Mouse (Mus musculus): ENCODE results near the gene Ecsit. TPM values are rescaled to one million over a fixed set of nuclear protein-coding genes. Genes with fewer than 3 reads are reported as not detected.

Gene Ecsit
- polyA plus RNA-seq, 1 experiment from 2014 or later: 56.2 TPM

GRCm38 (mm10) chr9:22124169-22124568 is 38.9 kb upstream of the Ecsit start:
- no peaks in the 10 kb centered on the region for H3K36me3 ChIP-seq (ENCODE audit: insufficient read depth, low read length)
- no peak overlapping the region for H3K4me3 ChIP-seq (replicated peaks; ENCODE audit: low read depth, low read length)
- H3K27me3 ChIP-seq (ENCODE audit: insufficient read depth, low read length): no peaks in the 10 kb centered on the region
- H3K27ac ChIP-seq: no peak overlapping the region
- no peaks in the 10 kb centered on the region for H3K9me3 ChIP-seq (replicated peaks; ENCODE audit: low read length)
- no peak overlapping the region for H3K4me2 ChIP-seq (ENCODE audit: low read length)
- no peak overlapping the region for H3K9ac ChIP-seq (ENCODE audit: low read depth, low read length)
- no peak for ATAC-seq (replicated peaks; ENCODE audit: low FRiP score, low read depth)
- WGBS: 85% methylated on average over 3 of the region's 3 CpGs
- no peaks in the 10 kb centered on the region for H3K4me1 ChIP-seq (replicated peaks; ENCODE audit: insufficient read depth, low read length)
- DNase-seq (ENCODE audit: low spot score): no peak
- TF ChIP-seq CTCF (IDR thresholded peaks at IDR 0.05; ENCODE audit: low read depth): no peak

- H3K36me3 ChIP-seq (ENCODE audit: insufficient read depth, low read length): no peaks in the 10 kb centered on the region
- H3K27me3 ChIP-seq (ENCODE audit: insufficient read depth, low read length): no peaks in the 10 kb centered on the region
- TF ChIP-seq CTCF (IDR thresholded peaks at IDR 0.05; ENCODE audit: low read depth): no peak
- 86% methylated on average over 7 of the region's 7 CpGs for WGBS
- no peak overlapping the region for H3K9ac ChIP-seq (ENCODE audit: low read depth, low read length)
- no peak overlapping the region for H3K4me2 ChIP-seq (ENCODE audit: low read length)
- ATAC-seq (replicated peaks; ENCODE audit: low FRiP score, low read depth): no peak
- no peak overlapping the region for H3K27ac ChIP-seq
- no peaks in the 10 kb centered on the region for H3K9me3 ChIP-seq (replicated peaks; ENCODE audit: low read length)
- no peaks in the 10 kb centered on the region for H3K4me1 ChIP-seq (replicated peaks; ENCODE audit: insufficient read depth, low read length)
- no peak overlapping the region for H3K4me3 ChIP-seq (replicated peaks; ENCODE audit: low read depth, low read length)
- DNase-seq (ENCODE audit: low spot score): no peak
These were observed 37.9 kb upstream of the Ecsit start for GRCm38 (mm10) chr9:22123069-22123609.

- Histone ChIP-seq H3K4me2 (ENCODE audit: low read length) (no peak overlapping the region), H3K9ac (ENCODE audit: low read depth, low read length) (no peak overlapping the region), H3K4me1 (replicated peaks; ENCODE audit: insufficient read depth, low read length) (no peaks in the 10 kb centered on the region), H3K4me3 (replicated peaks; ENCODE audit: low read depth, low read length) (no peak overlapping the region), H3K36me3 (ENCODE audit: insufficient read depth, low read length) (no peaks in the 10 kb centered on the region), H3K27ac (no peak overlapping the region), H3K27me3 (ENCODE audit: insufficient read depth, low read length) (no peaks in the 10 kb centered on the region), H3K9me3 (replicated peaks; ENCODE audit: low read length) (no peaks in the 10 kb centered on the region)
- DNase-seq (ENCODE audit: low spot score) (no peak), ATAC-seq (replicated peaks; ENCODE audit: low FRiP score, low read depth) (no peak)
- WGBS: 76% methylated on average over 3 of the region's 3 CpGs
- no peak for TF ChIP-seq CTCF (IDR thresholded peaks at IDR 0.05; ENCODE audit: low read depth)
These were observed 36.8 kb upstream of the Ecsit start for GRCm38 (mm10) chr9:22122005-22122404.

GRCm38 (mm10) chr9:22121545-22121944 is 36.3 kb upstream of the Ecsit start:
- Histone ChIP-seq H3K4me1 (replicated peaks; ENCODE audit: insufficient read depth, low read length) (no peaks in the 10 kb centered on the region), H3K27me3 (ENCODE audit: insufficient read depth, low read length) (no peaks in the 10 kb centered on the region), H3K9me3 (replicated peaks; ENCODE audit: low read length) (no peaks in the 10 kb centered on the region), H3K27ac (no peak overlapping the region), H3K9ac (ENCODE audit: low read depth, low read length) (no peak overlapping the region), H3K4me2 (ENCODE audit: low read length) (no peak overlapping the region), H3K4me3 (replicated peaks; ENCODE audit: low read depth, low read length) (no peak overlapping the region), H3K36me3 (ENCODE audit: insufficient read depth, low read length) (no peaks in the 10 kb centered on the region)
- ATAC-seq (replicated peaks; ENCODE audit: low FRiP score, low read depth): no peak
- TF ChIP-seq CTCF (IDR thresholded peaks at IDR 0.05; ENCODE audit: low read depth): no peak
- no peak for DNase-seq (ENCODE audit: low spot score)

DNA sequence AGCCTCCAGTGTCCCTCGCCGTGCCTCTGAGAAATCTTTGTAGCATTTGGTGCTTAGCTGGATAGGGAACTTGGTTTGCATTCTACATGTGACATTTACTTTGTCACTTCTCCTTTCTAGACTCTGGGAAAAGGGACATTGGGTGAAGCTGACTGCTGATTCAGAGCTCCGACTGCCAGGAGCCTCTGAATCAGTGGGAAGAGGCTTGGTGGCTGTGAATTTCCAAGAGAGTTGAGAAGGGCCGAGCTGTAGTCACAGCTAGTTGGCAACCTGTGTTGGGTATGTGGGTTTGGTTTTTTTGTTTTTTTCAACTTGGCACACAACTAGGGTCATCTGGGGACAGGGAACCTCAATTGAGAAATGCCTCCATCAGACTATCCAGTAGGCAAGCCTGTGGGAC is 34.3 kb upstream of the Ecsit start:
- H3K4me3 ChIP-seq (replicated peaks; ENCODE audit: low read depth, low read length): no peak overlapping the region
- ATAC-seq (replicated peaks; ENCODE audit: low FRiP score, low read depth) (no peak), DNase-seq (ENCODE audit: low spot score) (no peak)
- no peak for TF ChIP-seq CTCF (IDR thresholded peaks at IDR 0.05; ENCODE audit: low read depth)
- no peaks in the 10 kb centered on the region for H3K36me3 ChIP-seq (ENCODE audit: insufficient read depth, low read length)
- 90% methylated on average over 4 of the region's 4 CpGs for WGBS
- H3K27me3 ChIP-seq (ENCODE audit: insufficient read depth, low read length): no peaks in the 10 kb centered on the region
- H3K27ac ChIP-seq: no peak overlapping the region
- H3K9me3 ChIP-seq (replicated peaks; ENCODE audit: low read length): no peaks in the 10 kb centered on the region
- no peak overlapping the region for H3K4me2 ChIP-seq (ENCODE audit: low read length)
- no peak overlapping the region for H3K9ac ChIP-seq (ENCODE audit: low read depth, low read length)
- H3K4me1 ChIP-seq (replicated peaks; ENCODE audit: insufficient read depth, low read length): peaks cover 5% of the 10 kb centered on the region; the same call in 1 of the 2 replicates

- no peak for ATAC-seq (replicated peaks; ENCODE audit: low FRiP score, low read depth)
- peaks cover 5% of the 10 kb centered on the region; the same call in 1 of the 2 replicates for H3K4me1 ChIP-seq (replicated peaks; ENCODE audit: insufficient read depth, low read length)
- TF ChIP-seq CTCF (IDR thresholded peaks at IDR 0.05; ENCODE audit: low read depth): peak; percentile 76
- H3K27me3 ChIP-seq (ENCODE audit: insufficient read depth, low read length): no peaks in the 10 kb centered on the region
- peak overlapping the region; percentile 82; the same call in 1 of the 2 replicates for H3K4me3 ChIP-seq (replicated peaks; ENCODE audit: low read depth, low read length)
- DNase-seq (ENCODE audit: low spot score): peak; percentile 66
- H3K4me2 ChIP-seq (ENCODE audit: low read length): peak overlapping the region; percentile 72
- peaks cover 11% of the 10 kb centered on the region; the same call in 1 of the 2 replicates for H3K36me3 ChIP-seq (ENCODE audit: insufficient read depth, low read length)
- H3K9me3 ChIP-seq (replicated peaks; ENCODE audit: low read length): no peaks in the 10 kb centered on the region
- WGBS: 43% methylated on average over 10 of the region's 10 CpGs
- H3K9ac ChIP-seq (ENCODE audit: low read depth, low read length): no peak overlapping the region
- H3K27ac ChIP-seq: no peak overlapping the region
These were observed 32.7 kb upstream of the Ecsit start for GRCm38 (mm10) chr9:22117754-22118456.
